ENCODE assay signal across 7 mouse cellular contexts in the genomic region with DNA sequence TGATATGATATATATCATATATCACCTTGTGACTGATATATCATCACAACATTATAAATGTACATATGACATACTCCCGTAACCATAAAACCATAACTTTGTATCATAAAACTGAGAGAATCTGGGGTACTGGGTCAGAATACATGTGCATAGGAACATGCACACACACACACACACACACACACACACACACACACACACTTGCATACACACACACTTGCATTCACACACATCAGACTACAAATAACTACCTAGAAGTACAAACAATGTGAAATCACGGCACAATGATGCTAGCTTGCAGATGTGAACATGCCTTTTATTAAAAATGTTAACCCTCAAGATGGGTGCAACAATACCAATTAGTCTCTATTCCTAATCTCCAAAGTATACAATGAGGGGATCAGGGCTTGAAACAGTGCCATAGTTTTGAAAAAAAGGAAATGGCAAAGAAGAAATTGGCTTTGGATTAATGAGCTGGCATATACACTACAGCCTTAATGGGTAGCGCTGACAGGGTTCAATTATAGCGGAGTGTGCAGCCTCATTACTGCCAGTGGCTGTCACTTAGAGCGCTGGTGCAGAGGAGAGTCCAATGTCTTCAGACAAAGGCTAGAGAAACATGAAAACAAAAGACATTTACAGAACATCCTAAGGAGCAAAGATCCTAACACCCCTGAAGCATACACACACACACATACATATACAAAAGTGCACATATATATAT.
A peak's percentile ranks its signal among the peaks of the same experiment; 100 is the strongest.
DNase-seq lines count a peak whose midpoint lies in the region; ATAC-seq and TF ChIP-seq lines count a peak whose summit lies in the region.
"Not testable (repeated sequence)": the region's sequence is repeated elsewhere in the genome, so short reads cannot be mapped to it uniquely, and the experiment has no call there.

No protein-coding gene starts in this region.

- H3K4me2 ChIP-seq in embryonic facial prominence, embryonic 14.5 days (ENCODE audit: low read depth, low read length); forebrain, embryonic 14.5 days (ENCODE audit: low read length); hindbrain, embryonic 11.5 days (replicated peaks; ENCODE audit: low read depth, low read length); hindbrain, embryonic 15.5 days; midbrain, embryonic 13.5 days (replicated peaks); midbrain, postnatal 0 days (ENCODE audit: low read depth, low read length, poor library complexity, severe bottlenecking); neural tube, embryonic 14.5 days (ENCODE audit: low read depth, low read length): not testable (repeated sequence)

- H3K4me1 ChIP-seq in embryonic facial prominence, embryonic 14.5 days (ENCODE audit: control insufficient read depth, insufficient read depth, low read length); forebrain, embryonic 14.5 days (ENCODE audit: control insufficient read depth, insufficient read depth, low read length); hindbrain, embryonic 11.5 days (replicated peaks; ENCODE audit: control insufficient read depth, insufficient read depth, low read length); hindbrain, embryonic 15.5 days (replicated peaks); midbrain, embryonic 13.5 days (replicated peaks); midbrain, postnatal 0 days (ENCODE audit: insufficient read depth, low read length); neural tube, embryonic 14.5 days (ENCODE audit: control insufficient read depth, insufficient read depth, low read length): not testable (repeated sequence)

- not testable (repeated sequence) for H3K36me3 ChIP-seq in embryonic facial prominence, embryonic 14.5 days (ENCODE audit: control insufficient read depth, insufficient read depth, low read length); forebrain, embryonic 14.5 days (ENCODE audit: control insufficient read depth, insufficient read depth, low read length); hindbrain, embryonic 11.5 days (ENCODE audit: control insufficient read depth, insufficient read depth, low read length); hindbrain, embryonic 15.5 days; midbrain, embryonic 13.5 days; midbrain, postnatal 0 days (ENCODE audit: insufficient read depth, low read length); neural tube, embryonic 14.5 days (ENCODE audit: control insufficient read depth, insufficient read depth, low read length)

- H3K4me3 ChIP-seq in embryonic facial prominence, embryonic 14.5 days (ENCODE audit: low read depth, low read length); forebrain, embryonic 14.5 days (ENCODE audit: low read depth, low read length); hindbrain, embryonic 11.5 days (ENCODE audit: low read depth, low read length); hindbrain, embryonic 15.5 days; midbrain, embryonic 13.5 days (replicated peaks); midbrain, postnatal 0 days (ENCODE audit: low read depth, low read length); neural tube, embryonic 14.5 days (ENCODE audit: low read depth, low read length): not testable (repeated sequence)

- H3K27me3 ChIP-seq in embryonic facial prominence, embryonic 14.5 days (replicated peaks; ENCODE audit: control insufficient read depth, insufficient read depth, low read length); forebrain, embryonic 14.5 days (replicated peaks; ENCODE audit: control insufficient read depth, insufficient read depth, low read length); hindbrain, embryonic 11.5 days (ENCODE audit: control insufficient read depth, insufficient read depth, low read length); hindbrain, embryonic 15.5 days; midbrain, embryonic 13.5 days; midbrain, postnatal 0 days (ENCODE audit: insufficient read depth, low read length); neural tube, embryonic 14.5 days (ENCODE audit: control insufficient read depth, insufficient read depth, low read length): not testable (repeated sequence)

- ATAC-seq in embryonic facial prominence, embryonic 14.5 days (ENCODE audit: low read depth); hindbrain, embryonic 15.5 days (ENCODE audit: low FRiP score, low read depth); midbrain, postnatal 0 days (ENCODE audit: low FRiP score): not testable (repeated sequence)
- peak; percentile 99 for ATAC-seq in forebrain, embryonic 14.5 days
- peak; percentile 73; the same call in 1 of the 2 replicates for ATAC-seq in hindbrain, embryonic 11.5 days (ENCODE audit: low FRiP score)
- ATAC-seq in midbrain, embryonic 13.5 days: peak; percentile 92
- ATAC-seq in neural tube, embryonic 14.5 days (ENCODE audit: low read depth): peak; percentile 86

- not testable (repeated sequence) for H3K9ac ChIP-seq in embryonic facial prominence, embryonic 14.5 days (ENCODE audit: low read depth, low read length); forebrain, embryonic 14.5 days (ENCODE audit: low read length); hindbrain, embryonic 11.5 days (ENCODE audit: low read depth, low read length); hindbrain, embryonic 15.5 days; midbrain, embryonic 13.5 days (replicated peaks); midbrain, postnatal 0 days (replicated peaks; ENCODE audit: low read length, poor library complexity, severe bottlenecking); neural tube, embryonic 14.5 days (replicated peaks; ENCODE audit: low read depth, low read length)

- TF ChIP-seq CTCF in midbrain, postnatal 0 days (IDR thresholded peaks at IDR 0.05): not testable (repeated sequence)

- not testable (repeated sequence) for H3K27ac ChIP-seq in embryonic facial prominence, embryonic 14.5 days (replicated peaks; ENCODE audit: low read depth, low read length); hindbrain, embryonic 11.5 days (ENCODE audit: low read depth, low read length); midbrain, postnatal 0 days (ENCODE audit: low read depth, low read length)
- H3K27ac ChIP-seq in forebrain, embryonic 14.5 days (ENCODE audit: low read depth, low read length): peak overlapping the region; percentile 55; the same call in 1 of the 2 replicates
- H3K27ac ChIP-seq in hindbrain, embryonic 15.5 days (replicated peaks): 0 out of 2 replicates have a peak overlapping the region, but pooled peaks have one; percentile 51
- 0 out of 2 replicates have a peak overlapping the region, but pooled peaks have one; percentile 44 for H3K27ac ChIP-seq in midbrain, embryonic 13.5 days
- peak overlapping the region; percentile 30; the same call in 1 of the 2 replicates for H3K27ac ChIP-seq in neural tube, embryonic 14.5 days (ENCODE audit: low read depth, low read length)

- not testable (repeated sequence) for H3K9me3 ChIP-seq in embryonic facial prominence, embryonic 14.5 days (ENCODE audit: control insufficient read depth, low read length); forebrain, embryonic 14.5 days (replicated peaks; ENCODE audit: control insufficient read depth, low read length); hindbrain, embryonic 11.5 days (ENCODE audit: control insufficient read depth, low read length); hindbrain, embryonic 15.5 days; midbrain, embryonic 13.5 days; midbrain, postnatal 0 days (ENCODE audit: low read length); neural tube, embryonic 14.5 days (ENCODE audit: control insufficient read depth, low read length)

- DNase-seq in embryonic facial prominence, embryonic 14.5 days (ENCODE audit: low spot score): peak; percentile 33
- peak; percentile 94 for DNase-seq in forebrain, embryonic 14.5 days (ENCODE audit: low spot score)
- DNase-seq in hindbrain, embryonic 11.5 days (ENCODE audit: low spot score): not testable (repeated sequence)
- peak; percentile 21 for DNase-seq in midbrain, postnatal 0 days (ENCODE audit: low spot score)

- 76% methylated on average over 5 of the region's 5 CpGs for WGBS in embryonic facial prominence, embryonic 14.5 days
- 19% methylated on average over 5 of the region's 5 CpGs for WGBS in forebrain, embryonic 14.5 days
- 86% methylated on average over 5 of the region's 5 CpGs for WGBS in hindbrain, embryonic 11.5 days
- 46% methylated on average over 5 of the region's 5 CpGs for WGBS in hindbrain, embryonic 15.5 days
- WGBS in midbrain, embryonic 13.5 days: 54% methylated on average over 5 of the region's 5 CpGs
- 58% methylated on average over 5 of the region's 5 CpGs for WGBS in midbrain, postnatal 0 days
- WGBS in neural tube, embryonic 14.5 days: 46% methylated on average over 5 of the region's 5 CpGs
